Mouse (Mus musculus): ENCODE results near the gene 1700029I15Rik.

DNA sequence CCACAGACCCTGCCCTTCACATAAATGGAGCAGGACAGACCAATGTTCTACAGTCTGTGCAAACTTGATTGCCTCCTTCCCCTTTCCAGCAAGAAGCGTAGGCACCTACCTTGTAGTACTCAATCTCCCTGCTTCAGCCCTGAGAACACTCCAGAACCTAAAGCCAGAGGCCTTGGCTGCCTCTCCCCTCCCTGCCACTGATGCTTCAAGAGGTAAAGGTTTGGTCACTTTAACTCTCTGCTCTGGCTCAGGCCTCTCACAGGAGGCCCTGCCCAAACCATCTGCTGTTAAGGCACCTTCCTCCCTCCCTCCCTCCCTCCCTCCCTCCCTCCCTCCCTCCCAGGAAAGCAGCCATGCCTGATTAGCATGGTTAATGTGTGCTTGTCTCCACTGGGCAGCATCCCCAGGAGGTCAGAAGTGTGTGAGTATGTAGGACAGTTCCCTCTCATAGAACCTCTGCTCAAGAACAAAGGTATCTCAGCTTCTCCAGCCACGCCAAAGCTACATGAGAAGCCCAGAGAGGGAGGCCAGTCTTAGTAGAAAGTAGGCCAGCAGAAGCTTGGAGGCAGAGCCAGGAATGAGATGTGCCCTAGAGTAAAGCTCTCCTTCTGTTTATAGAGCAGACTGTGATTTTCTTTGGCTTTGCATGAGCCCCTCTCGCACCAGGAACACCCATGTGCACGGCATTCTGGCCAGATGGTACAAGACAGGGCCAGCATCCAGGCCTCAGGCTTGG, 20.4 kb downstream of the 1700029I15Rik start:
- TF ChIP-seq CTCF (IDR thresholded peaks at IDR 0.05; ENCODE audit: low read depth, low read length) (no peak), POLR2A (IDR thresholded peaks at IDR 0.05; ENCODE audit: borderline replicate concordance, low read depth, low read length) (no peak)
